Mouse (Mus musculus) frontal cortex, adult (tissue): ENCODE data around the gene Srgap1.
"Not testable (repeated sequence)": the region's sequence is repeated elsewhere in the genome, so short reads cannot be mapped to it uniquely, and the experiment has no call there.

ENCODE experiments used
- ATAC-seq: cut with Nextera tagmentation; 2 replicates; pipeline ENCODE4 v1.9.2; 2017; ENCODE audit warnings: mild to moderate bottlenecking, moderate library complexity, mixed read lengths; ENCODE audit not compliant: low TSS enrichment

Gene Srgap1

DNA sequence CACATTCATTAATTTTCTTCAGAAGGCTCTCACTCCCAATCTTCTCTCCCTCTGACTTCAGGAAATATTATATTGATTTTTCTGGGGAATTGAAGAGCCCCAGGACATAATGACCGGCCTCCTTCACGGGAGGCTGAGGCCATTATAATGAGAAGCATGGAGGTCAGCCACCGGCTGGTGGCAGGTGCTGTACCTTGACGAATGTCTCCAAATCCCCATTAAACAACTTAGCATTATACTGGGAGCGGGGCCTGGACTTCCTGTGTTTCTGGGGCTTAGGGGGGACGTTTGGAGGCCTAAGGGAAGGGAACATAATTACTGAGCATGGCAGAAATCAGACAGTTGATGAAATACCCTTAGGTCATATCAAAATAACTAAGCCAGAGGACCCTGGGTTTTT lies 218.1 kb downstream of the Srgap1 start:
- ATAC-seq: no peak

DNA sequence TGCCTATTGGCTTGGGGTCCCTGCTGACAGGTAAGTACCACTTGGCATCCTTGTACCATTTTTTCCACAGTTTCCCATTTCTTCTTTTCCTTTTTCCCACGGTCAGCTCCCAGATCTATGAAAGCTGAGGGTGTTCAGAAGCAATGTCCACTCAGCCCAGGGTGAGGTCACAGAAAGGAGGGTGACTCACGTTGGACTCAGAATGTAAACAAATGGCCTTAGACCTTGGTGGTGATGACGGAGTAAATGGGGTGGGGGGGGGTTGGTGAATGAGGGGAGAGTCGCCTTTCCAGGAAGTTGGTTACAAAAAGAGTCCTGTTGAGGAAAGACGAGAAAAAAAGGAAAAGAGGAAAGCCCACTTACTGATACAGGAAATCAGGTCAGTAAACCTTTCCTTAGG lies 224.4 kb downstream of the Srgap1 start:
- ATAC-seq: no peak

DNA sequence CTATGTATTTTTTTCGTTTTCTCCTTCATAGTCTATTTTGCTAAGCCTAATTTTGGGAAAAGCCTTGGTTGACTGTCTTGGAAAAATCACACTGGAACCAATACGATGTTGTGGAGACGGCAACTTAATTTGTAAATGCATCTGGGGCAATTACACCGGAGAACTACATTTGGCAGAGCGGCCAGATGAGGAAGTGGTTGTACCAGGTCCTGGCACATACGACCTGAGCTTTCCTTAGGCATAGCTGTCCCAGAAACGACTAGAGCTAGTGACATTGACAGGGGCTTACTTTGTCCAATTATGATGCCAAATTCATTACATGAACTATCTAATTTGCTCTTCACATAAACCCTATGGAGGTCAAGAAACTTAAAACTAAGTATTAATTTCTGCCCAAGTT lies 226.3 kb downstream of the Srgap1 start:
- ATAC-seq: no peak

DNA sequence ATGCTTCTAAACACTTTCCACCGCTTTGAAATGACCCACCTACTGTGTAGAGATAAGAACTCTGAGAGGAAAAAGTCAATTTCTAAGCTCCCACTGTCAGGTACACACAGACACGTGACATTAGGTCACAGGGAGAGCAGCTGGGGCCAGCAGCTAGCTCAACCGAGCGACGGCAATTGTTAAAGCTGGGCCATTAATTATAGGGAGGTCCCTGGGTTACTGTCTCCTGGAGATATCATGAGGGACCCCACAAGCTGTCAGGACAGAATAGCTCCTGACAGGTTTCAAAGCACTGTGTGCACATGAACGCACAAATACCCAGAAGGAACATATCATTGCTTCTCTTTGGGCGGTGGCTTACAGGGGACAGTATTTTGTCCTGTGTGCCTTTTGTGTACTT lies 229.1 kb downstream of the Srgap1 start:
- ATAC-seq: no peak

- ATAC-seq: no peak
Measured at GRCm38 (mm10) chr10:121807771-121808170, 239.3 kb downstream of the Srgap1 start.

GRCm38 (mm10) chr10:121806806-121807205 lies 240.3 kb downstream of the Srgap1 start:
- no peak for ATAC-seq

GRCm38 (mm10) chr10:121805933-121806341 lies 241.2 kb downstream of the Srgap1 start:
- ATAC-seq: no peak

DNA sequence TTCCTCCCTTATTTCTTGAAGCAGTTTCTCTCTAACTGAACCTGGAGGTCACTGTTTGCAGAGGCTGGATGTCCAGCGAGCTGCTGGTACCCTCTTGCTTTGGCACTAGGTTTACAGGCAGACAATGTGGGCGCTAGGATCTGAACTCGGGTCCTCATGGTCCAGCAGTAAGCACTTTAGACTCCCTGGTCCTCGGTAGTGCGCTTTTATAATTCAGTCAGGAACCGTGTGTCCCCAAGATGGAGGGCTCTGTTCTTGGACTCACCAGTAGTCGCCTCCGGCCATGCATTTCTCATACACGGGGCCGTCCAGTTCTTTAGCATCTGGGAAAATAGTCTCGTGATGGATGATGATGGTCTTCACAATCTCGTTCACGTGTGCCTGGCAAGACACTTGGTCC lies 242.6 kb downstream of the Srgap1 start:
- no peak for ATAC-seq

DNA sequence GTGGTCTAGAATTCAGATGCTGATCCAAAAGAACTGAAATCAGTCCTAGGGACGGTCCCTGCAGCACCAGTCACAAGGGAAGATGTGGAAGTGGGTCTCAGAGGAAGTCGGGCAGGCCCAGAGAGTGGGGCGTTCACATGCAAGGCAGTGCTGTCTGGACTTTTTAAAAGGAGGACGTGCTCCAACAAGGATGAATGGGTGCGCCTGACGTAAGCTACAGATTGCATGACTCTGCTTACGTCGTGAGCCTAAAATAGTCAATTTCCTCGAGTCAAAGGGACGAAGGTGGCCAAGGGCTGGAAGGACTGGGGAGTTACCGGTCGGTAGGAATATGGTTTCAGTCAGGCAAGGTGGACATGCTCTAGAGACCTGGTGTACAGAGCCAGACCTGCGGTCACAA lies 247.1 kb downstream of the Srgap1 start:
- no peak for ATAC-seq

- ATAC-seq: no peak
Measured at GRCm38 (mm10) chr10:121796027-121796802, 250.9 kb downstream of the Srgap1 start.

- ATAC-seq: no peak
Measured at GRCm38 (mm10) chr10:121794486-121794885, 252.6 kb downstream of the Srgap1 start.

- no peak for ATAC-seq
Measured at GRCm38 (mm10) chr10:121792661-121793060, 254.5 kb downstream of the Srgap1 start.

- ATAC-seq: no peak
Measured at GRCm38 (mm10) chr10:121790078-121790477, 257.0 kb downstream of the Srgap1 start.

- no peak for ATAC-seq
Measured at GRCm38 (mm10) chr10:121788536-121788935, 258.6 kb downstream of the Srgap1 start.

DNA sequence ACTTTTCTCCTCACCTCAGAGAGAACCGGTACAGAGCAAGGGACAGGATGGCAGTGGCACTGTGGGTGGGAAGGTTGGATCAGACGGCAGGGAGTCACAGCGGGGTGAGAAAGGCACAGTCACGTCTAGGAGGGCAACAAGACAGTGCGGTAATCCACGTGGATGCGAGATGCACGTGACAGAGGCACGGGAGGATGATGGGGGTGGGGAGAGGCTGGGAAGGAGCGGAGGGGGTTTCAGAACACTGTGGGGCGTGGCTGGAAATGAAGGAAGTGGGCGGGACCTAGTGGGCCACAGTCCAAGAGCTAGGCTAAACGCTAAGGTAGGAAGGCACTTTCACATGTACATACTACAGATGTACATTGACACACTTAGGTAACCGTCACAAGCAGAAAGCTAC lies 266.0 kb downstream of the Srgap1 start:
- no peak for ATAC-seq

GRCm38 (mm10) chr10:121775990-121776389 lies 271.1 kb downstream of the Srgap1 start:
- ATAC-seq: no peak

GRCm38 (mm10) chr10:121773813-121774212 lies 273.3 kb downstream of the Srgap1 start:
- ATAC-seq: no peak

DNA sequence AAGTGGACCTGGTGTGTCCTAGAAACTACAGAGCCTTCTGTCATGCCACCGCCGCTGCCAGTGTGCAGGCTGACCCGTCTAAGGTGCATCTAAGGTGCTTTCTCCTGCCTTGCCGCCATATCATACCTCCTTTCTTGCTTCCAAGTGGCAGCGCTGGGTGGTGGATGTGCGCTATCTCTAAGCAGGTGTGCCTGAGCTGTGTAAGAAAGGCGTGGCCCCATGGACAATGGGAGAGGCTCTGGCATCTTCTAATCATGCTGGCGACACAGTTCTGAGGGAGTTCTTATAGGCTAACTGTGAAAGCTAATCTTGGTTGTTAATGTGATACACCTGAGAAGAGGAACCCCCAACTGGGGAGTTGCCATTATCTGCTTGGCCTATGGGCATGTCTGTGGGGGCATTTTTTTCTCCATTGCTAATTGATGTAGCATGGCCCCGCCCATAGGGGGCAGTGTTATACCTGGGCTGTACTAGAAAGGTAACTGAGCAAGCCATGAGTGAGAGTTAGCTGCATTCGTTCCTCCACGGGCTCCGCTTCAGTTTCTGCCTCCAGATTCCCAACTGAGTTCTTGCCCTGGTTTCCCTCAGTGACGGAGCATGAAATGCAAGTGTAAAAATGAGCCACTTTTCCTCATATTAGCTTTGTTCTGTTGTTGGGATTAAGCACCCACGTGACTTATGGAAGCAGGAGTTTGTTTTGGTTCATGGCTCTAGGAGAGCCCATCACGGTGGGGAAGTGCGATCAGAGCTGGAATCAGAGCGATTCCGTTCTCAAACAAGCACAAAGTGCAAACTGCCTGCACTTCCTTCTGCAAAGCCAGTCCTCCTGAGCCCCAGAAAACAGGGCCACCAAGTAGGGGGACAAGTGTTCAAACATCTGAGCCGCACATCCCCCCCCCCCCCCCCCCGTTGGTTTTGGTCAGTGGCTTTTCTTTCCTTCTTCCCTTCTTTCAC lies 276.2 kb downstream of the Srgap1 start:
- peak; percentile 62 for ATAC-seq

DNA sequence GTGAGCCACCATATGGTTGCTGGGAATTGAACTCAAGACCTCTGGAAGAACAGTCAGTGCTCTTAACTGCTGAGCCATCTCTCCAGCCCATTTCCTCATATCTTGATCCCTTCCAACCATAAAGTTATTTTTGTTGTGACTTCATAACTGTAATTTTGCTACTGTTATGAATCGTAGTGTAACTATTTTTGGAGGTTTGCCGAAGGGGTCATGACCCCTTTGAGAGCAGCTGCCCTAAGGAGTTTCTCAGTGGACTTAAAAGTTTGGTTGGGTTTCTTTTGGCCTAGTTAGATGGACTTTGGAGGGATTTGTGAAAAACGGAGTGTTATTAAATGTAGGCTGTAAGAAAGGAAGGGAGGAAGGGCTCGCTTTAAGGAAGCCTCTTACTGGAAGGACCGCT lies 277.4 kb downstream of the Srgap1 start:
- no peak for ATAC-seq

- not testable (repeated sequence) for ATAC-seq
Measured at GRCm38 (mm10) chr10:121767295-121767694, 279.8 kb downstream of the Srgap1 start.

- peak; percentile 62; the same call in 1 of the 2 replicates for ATAC-seq
Measured at GRCm38 (mm10) chr10:121765174-121766057, 281.7 kb downstream of the Srgap1 start.
